ENCODE assay signal across 9 mouse cellular contexts in genomic region chr5:139075125-139075524, GRCm38 (mm10).
DNase-seq lines count a peak whose midpoint lies in the region; ATAC-seq and TF ChIP-seq lines count a peak whose summit lies in the region.
"Had no signal": no experiment of that assay in that cellular context is flagged by ENCODE, and none has a peak within 500 bp of the region (broad histone marks: within the 10 kb centered on the region; RNA-seq: fewer than 3 reads in every experiment).

No protein-coding gene starts in this region.

- peak; percentile 55 for DNase-seq in forebrain, embryonic 10.5 days (ENCODE audit: extremely low spot score, low spot score)
- DNase-seq in adrenal gland, postnatal 14 days, result peak; percentile 83
- DNase-seq in hindbrain, embryonic 14.5 days (ENCODE audit: low spot score), result peak; percentile 59
- DNase-seq in layer of hippocampus, postnatal 25 days (ENCODE audit: extremely low spot score in 1 of 2, low spot score in 1 of 2), result peak; percentile 58 to 74
- DNase-seq in midbrain, embryonic 11.5 days (ENCODE audit: low spot score, missing footprints), result peak; percentile 92
- DNase-seq in spleen, adult 2 months (ENCODE audit: low read depth in 1 of 2, low spot score in 2 of 2), result peak; percentile 27 to 53

- no peak overlapping the region for H3K4me2 ChIP-seq in forebrain, embryonic 12.5 days
- no peak overlapping the region for H3K4me2 ChIP-seq in embryonic facial prominence, embryonic 15.5 days (replicated peaks)
- no peak overlapping the region for H3K4me2 ChIP-seq in hindbrain, embryonic 14.5 days (replicated peaks)
- H3K4me2 ChIP-seq in midbrain, embryonic 11.5 days, result no peak overlapping the region
- H3K4me2 ChIP-seq: limb, embryonic 12.5 days had no signal

- H3K27ac ChIP-seq in forebrain, embryonic 10.5 days, result no peak overlapping the region
- H3K27ac ChIP-seq in forebrain, embryonic 12.5 days, result no peak overlapping the region
- H3K27ac ChIP-seq in embryonic facial prominence, embryonic 15.5 days (replicated peaks), result no peak overlapping the region
- no peak overlapping the region for H3K27ac ChIP-seq in hindbrain, embryonic 14.5 days
- no peak overlapping the region for H3K27ac ChIP-seq in midbrain, embryonic 11.5 days (ENCODE audit: low read depth, low read length)
- no peak overlapping the region for H3K27ac ChIP-seq in spleen, adult 2 months (ENCODE audit: insufficient read depth, low read length)
- H3K27ac ChIP-seq: limb, embryonic 12.5 days had no signal

- ATAC-seq in forebrain, embryonic 12.5 days (ENCODE audit: low FRiP score), result no peak
- peak; percentile 66; the same call in 1 of the 2 replicates for ATAC-seq in embryonic facial prominence, embryonic 15.5 days (ENCODE audit: insufficient number of reproducible peaks, low FRiP score, low TSS enrichment, low read depth)
- ATAC-seq in hindbrain, embryonic 14.5 days (ENCODE audit: low FRiP score), result no peak
- 0 out of 2 replicates have a peak, but pooled peaks have one; percentile 61 for ATAC-seq in midbrain, embryonic 11.5 days (ENCODE audit: low FRiP score)

- 41% methylated on average over 3 of the region's 3 CpGs for WGBS in forebrain, embryonic 10.5 days
- 40% methylated on average over 3 of the region's 3 CpGs for WGBS in forebrain, embryonic 12.5 days
- 47% methylated on average over 3 of the region's 3 CpGs for WGBS in embryonic facial prominence, embryonic 15.5 days
- WGBS in hindbrain, embryonic 14.5 days, result 51% methylated on average over 3 of the region's 3 CpGs
- WGBS in midbrain, embryonic 11.5 days, result 48% methylated on average over 3 of the region's 3 CpGs
- WGBS in spleen, adult 2 months, result 23% methylated on average over 3 of the region's 3 CpGs

- peak; percentile 51; the same call in 1 of the 2 replicates for TF ChIP-seq CTCF in spleen, adult 2 months (IDR thresholded peaks at IDR 0.05; ENCODE audit: extremely low read depth, insufficient read depth, insufficient read length, insufficient replicate concordance)

- no peak overlapping the region for H3K4me3 ChIP-seq in forebrain, embryonic 10.5 days
- no peak overlapping the region for H3K4me3 ChIP-seq in forebrain, embryonic 12.5 days (replicated peaks)
- H3K4me3 ChIP-seq in embryonic facial prominence, embryonic 15.5 days (replicated peaks), result no peak overlapping the region
- no peak overlapping the region for H3K4me3 ChIP-seq in hindbrain, embryonic 14.5 days (replicated peaks; ENCODE audit: low read length)
- no peak overlapping the region for H3K4me3 ChIP-seq in midbrain, embryonic 11.5 days (ENCODE audit: low read depth, low read length)
- H3K4me3 ChIP-seq in spleen, adult 2 months (ENCODE audit: extremely low read depth, insufficient read depth, insufficient read length), result no peak overlapping the region
- H3K4me3 ChIP-seq: limb, embryonic 12.5 days had no signal

- H3K9me3 ChIP-seq in forebrain, embryonic 10.5 days, result no peaks in the 10 kb centered on the region
- no peaks in the 10 kb centered on the region for H3K9me3 ChIP-seq in forebrain, embryonic 12.5 days
- H3K9me3 ChIP-seq in embryonic facial prominence, embryonic 15.5 days (replicated peaks), result no peaks in the 10 kb centered on the region
- no peaks in the 10 kb centered on the region for H3K9me3 ChIP-seq in hindbrain, embryonic 14.5 days (ENCODE audit: control insufficient read depth, low read length)
- no peaks in the 10 kb centered on the region for H3K9me3 ChIP-seq in midbrain, embryonic 11.5 days (ENCODE audit: control insufficient read depth, low read length)
- H3K9me3 ChIP-seq: limb, embryonic 12.5 days had no signal

- no peaks in the 10 kb centered on the region for H3K36me3 ChIP-seq in forebrain, embryonic 10.5 days (replicated peaks)
- H3K36me3 ChIP-seq in forebrain, embryonic 12.5 days (replicated peaks), result no peaks in the 10 kb centered on the region
- 0 out of 2 replicates have a peak, but pooled peaks cover 2% of the 10 kb centered on the region for H3K36me3 ChIP-seq in embryonic facial prominence, embryonic 15.5 days
- H3K36me3 ChIP-seq in hindbrain, embryonic 14.5 days (replicated peaks; ENCODE audit: control insufficient read depth, insufficient read depth), result no peaks in the 10 kb centered on the region
- H3K36me3 ChIP-seq in midbrain, embryonic 11.5 days (ENCODE audit: control insufficient read depth, insufficient read depth, low read length), result no peaks in the 10 kb centered on the region
- H3K36me3 ChIP-seq in spleen, adult 2 months (ENCODE audit: control insufficient read depth, insufficient read depth, low read length), result no peaks in the 10 kb centered on the region
- H3K36me3 ChIP-seq: limb, embryonic 12.5 days had no signal

- H3K4me1 ChIP-seq in forebrain, embryonic 10.5 days, result peaks cover 15% of the 10 kb centered on the region
- H3K4me1 ChIP-seq in forebrain, embryonic 12.5 days, result peaks cover 15% of the 10 kb centered on the region
- peaks cover 33% of the 10 kb centered on the region for H3K4me1 ChIP-seq in embryonic facial prominence, embryonic 15.5 days
- H3K4me1 ChIP-seq in hindbrain, embryonic 14.5 days (replicated peaks; ENCODE audit: control insufficient read depth, insufficient read depth, low read length), result peaks cover 29% of the 10 kb centered on the region; the same call in 1 of the 2 replicates
- no peaks in the 10 kb centered on the region for H3K4me1 ChIP-seq in midbrain, embryonic 11.5 days (ENCODE audit: control insufficient read depth, insufficient read depth, low read length)
- no peaks in the 10 kb centered on the region for H3K4me1 ChIP-seq in spleen, adult 2 months (ENCODE audit: control insufficient read depth, insufficient read depth, insufficient read length)

- no peak overlapping the region for H3K9ac ChIP-seq in forebrain, embryonic 12.5 days
- H3K9ac ChIP-seq in embryonic facial prominence, embryonic 15.5 days, result no peak overlapping the region
- H3K9ac ChIP-seq in hindbrain, embryonic 14.5 days, result no peak overlapping the region
- no peak overlapping the region for H3K9ac ChIP-seq in midbrain, embryonic 11.5 days (ENCODE audit: low read length)
- H3K9ac ChIP-seq: limb, embryonic 12.5 days had no signal

- no peak for TF ChIP-seq POLR2A in spleen, adult 2 months (IDR thresholded peaks at IDR 0.05; ENCODE audit: low read depth, low read length)

- H3K27me3 ChIP-seq in forebrain, embryonic 10.5 days (ENCODE audit: poor library complexity, severe bottlenecking), result no peaks in the 10 kb centered on the region
- H3K27me3 ChIP-seq in forebrain, embryonic 12.5 days, result no peaks in the 10 kb centered on the region
- H3K27me3 ChIP-seq in embryonic facial prominence, embryonic 15.5 days, result no peaks in the 10 kb centered on the region
- H3K27me3 ChIP-seq in hindbrain, embryonic 14.5 days (ENCODE audit: control insufficient read depth, insufficient read depth, low read length), result no peaks in the 10 kb centered on the region
- no peaks in the 10 kb centered on the region for H3K27me3 ChIP-seq in midbrain, embryonic 11.5 days (ENCODE audit: control insufficient read depth, insufficient read depth, low read length)
- H3K27me3 ChIP-seq in spleen, adult 2 months (ENCODE audit: control insufficient read depth, insufficient read depth, low read length), result no peaks in the 10 kb centered on the region
- H3K27me3 ChIP-seq: limb, embryonic 12.5 days had no signal

Comparison
In these comparisons a context has a peak if more than half of its experiments do, and no peak if none do; other contexts are left out.
1. DNase-seq: peak in every context shown above with its lines; median percentile 92 in midbrain, embryonic 11.5 days; 83 in adrenal gland, postnatal 14 days; 66 in layer of hippocampus, postnatal 25 days; 59 in hindbrain, embryonic 14.5 days; 55 in forebrain, embryonic 10.5 days; 40 in spleen, adult 2 months.
2. ATAC-seq: peak in embryonic facial prominence, embryonic 15.5 days (single experiment) and midbrain, embryonic 11.5 days (single experiment); none in forebrain, embryonic 12.5 days (single experiment) and hindbrain, embryonic 14.5 days (single experiment).